Mouse (Mus musculus) left cerebral cortex, adult 2 months (tissue): ENCODE measurements around the gene Mphosph8. TPM values are rescaled to one million over a fixed set of nuclear protein-coding genes. Genes with fewer than 3 reads are reported as not detected.
A peak's percentile ranks its signal among the peaks of the same experiment; 100 is the strongest.

ENCODE experiments used
- DNase-seq, 2 experiments: peaks; one replicate each; pipeline ENCODE4 v3.0.0; 2021 to 2022; ENCODE audit warnings: low spot score in 2 of 2, mixed read lengths in 1 of 2; ENCODE audit errors: extremely low spot score in 1 of 2
- H3K27ac ChIP-seq: fragments of 200-600 bp; 2 replicates; pipeline ENCODE4 v1.8.1; 2022
- H3K4me3 ChIP-seq: fragments of 200-600 bp; 2 replicates; pipeline ENCODE4 v1.8.1; 2022
- CTCF ChIP-seq: fragments of 200-600 bp; IDR thresholded peaks from 2 replicates; pipeline ENCODE4 v1.8.1; 2022; ENCODE audit warnings: antibody characterized with exemption, mild to moderate bottlenecking, moderate library complexity
- intact Hi-C: fragments of 180-260 bp; cut with DNase I; formaldehyde crosslinking; loops from one replicate; pipeline ENCODE4 v1.15.1; 2025
- total RNA-seq, 2 experiments: library from RNA; stranded (reverse); gene quantifications; 2 replicates each; pipeline ENCODE4 v1.2.3; 2021

The Mphosph8 gene
- total RNA-seq, 2 experiments from 2014 or later: 47.7 to 61.4 TPM

GRCm38 (mm10) chr14:56689766-56690165, 21.7 kb downstream of the Mphosph8 start:
- no peak overlapping the region for H3K4me3 ChIP-seq
- DNase-seq: no peak
- no peak for TF ChIP-seq CTCF
- intact Hi-C loops: loop anchor here (10.0 kb wide), 1 partner anchor 255 kb away; no protein-coding TSS in a partner anchor
- H3K27ac ChIP-seq: no peak overlapping the region

GRCm38 (mm10) chr14:56695495-56695894, 27.4 kb downstream of the Mphosph8 start:
- TF ChIP-seq CTCF: no peak
- intact Hi-C loops: no loop called here
- Histone ChIP-seq H3K4me3 (no peak overlapping the region), H3K27ac (no peak overlapping the region)
- no peak for DNase-seq

- no peak for TF ChIP-seq CTCF
- H3K27ac ChIP-seq: no peak overlapping the region
- DNase-seq: no peak
- H3K4me3 ChIP-seq: no peak overlapping the region
- intact Hi-C loops: no loop called here
These were observed 29.8 kb downstream of the Mphosph8 start for GRCm38 (mm10) chr14:56697836-56698235.

GRCm38 (mm10) chr14:56702644-56703043, 34.6 kb downstream of the Mphosph8 start:
- no peak for TF ChIP-seq CTCF
- Histone ChIP-seq H3K27ac (no peak overlapping the region), H3K4me3 (no peak overlapping the region)
- intact Hi-C loops: no loop called here
- DNase-seq: no peak

- intact Hi-C loops: no loop called here
- DNase-seq: no peak
- no peak overlapping the region for H3K4me3 ChIP-seq
- H3K27ac ChIP-seq: no peak overlapping the region
- no peak for TF ChIP-seq CTCF
These were observed 37.6 kb downstream of the Mphosph8 start for GRCm38 (mm10) chr14:56705687-56706086.

GRCm38 (mm10) chr14:56726493-56726892, 58.4 kb downstream of the Mphosph8 start:
- TF ChIP-seq CTCF: no peak
- DNase-seq: no peak
- H3K4me3 ChIP-seq: no peak overlapping the region
- H3K27ac ChIP-seq: no peak overlapping the region
- intact Hi-C loops: no loop called here

GRCm38 (mm10) chr14:56740175-56740574, 72.1 kb downstream of the Mphosph8 start:
- intact Hi-C loops: no loop called here
- no peak overlapping the region for H3K4me3 ChIP-seq
- DNase-seq: no peak
- no peak overlapping the region for H3K27ac ChIP-seq
- peak; percentile 12 for TF ChIP-seq CTCF

Other genes starting within 250 kb of the Mphosph8 start
- gene Cenpj, start 92.8 kb upstream of the Mphosph8 start, total RNA-seq: 1 to 10 TPM; 2.3 to 3.5 TPM
- 1 to 10 TPM; 4.6 to 5.8 TPM for gene Parp4, start 92.6 kb upstream of the Mphosph8 start, total RNA-seq
- 10 to 100 TPM; 54.8 to 60.5 TPM for gene Pspc1, start 110.1 kb downstream of the Mphosph8 start, total RNA-seq
- gene Zmym5, start 143.5 kb downstream of the Mphosph8 start, total RNA-seq: 10 to 100 TPM; 29.3 to 30.4 TPM
- gene Zmym2, start 218.4 kb downstream of the Mphosph8 start, total RNA-seq: 10 to 100 TPM; 91.5 to 93.8 TPM